Mouse (Mus musculus) right cerebral cortex, adult 2 months (tissue): ENCODE data around the gene Pipox.

Source experiments
- DNase-seq, 2 experiments: peaks; one replicate each; pipeline ENCODE4 v3.0.0; 2021 to 2022; ENCODE audit warnings: low spot score in 2 of 2

The Pipox gene

DNA sequence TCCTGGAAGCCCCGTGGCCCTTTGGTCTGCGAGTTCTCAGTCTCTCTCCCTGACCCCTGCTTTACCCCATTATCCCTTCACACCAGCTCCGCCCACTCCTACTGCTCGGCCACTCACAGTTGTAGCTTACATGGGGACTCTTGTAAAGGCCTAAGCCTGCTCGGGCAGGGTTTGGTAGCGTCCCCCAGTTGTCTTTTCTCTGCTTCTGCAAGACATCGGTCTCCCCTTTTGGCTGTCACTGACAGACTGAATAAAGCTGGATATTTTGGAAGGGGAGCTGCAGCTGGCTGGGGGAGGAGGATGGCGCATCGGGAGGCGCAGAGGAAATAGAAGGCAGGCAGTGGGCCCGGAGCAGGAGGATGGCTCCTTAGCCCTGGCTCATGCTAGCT lies 17.1 kb downstream of the Pipox start:
- DNase-seq: peak in 1 of 2 experiments; percentile 58

DNA sequence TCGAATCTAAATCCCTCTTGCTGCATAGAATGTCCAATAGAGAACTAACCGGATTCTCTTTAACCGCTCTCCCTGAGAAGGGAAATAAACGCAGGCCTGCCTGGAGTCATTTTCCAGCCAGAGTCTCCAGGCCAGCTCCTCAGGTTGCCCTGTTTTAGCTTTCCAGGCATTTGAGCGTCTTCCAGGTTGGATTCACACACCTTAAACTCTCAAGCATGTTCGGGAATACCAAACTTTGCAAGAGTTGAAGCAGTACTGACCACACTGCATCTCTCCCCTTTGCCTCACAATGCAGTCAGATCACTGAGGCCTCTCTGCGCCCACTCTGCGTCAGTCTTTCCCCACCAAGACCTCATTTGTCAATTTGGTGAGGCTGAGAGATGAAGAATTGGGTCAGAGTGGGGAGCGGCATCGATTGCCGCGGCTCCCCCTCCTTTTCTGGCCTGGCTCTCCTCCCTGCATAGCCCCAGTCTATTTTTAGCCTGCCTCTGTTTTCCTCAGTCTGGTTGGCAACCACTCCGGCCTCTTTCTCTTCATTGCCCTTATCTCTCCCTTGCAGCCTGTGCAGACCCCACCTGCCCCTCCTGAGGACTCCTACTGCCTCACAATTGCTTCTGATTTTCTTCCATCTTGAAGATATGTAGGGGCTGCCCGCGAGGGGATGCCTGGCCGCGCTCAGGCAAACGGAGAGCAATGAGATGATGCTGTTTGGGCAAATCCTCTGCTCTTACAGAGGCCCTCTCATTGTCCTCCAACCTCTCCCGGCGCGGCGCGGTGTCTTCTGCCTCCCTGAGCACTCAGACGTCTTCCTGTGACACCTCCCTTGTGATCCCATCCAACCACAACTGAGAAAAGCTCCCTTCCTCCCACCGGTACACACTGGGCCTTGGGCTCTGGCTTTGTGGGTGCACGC lies 17.8 kb downstream of the Pipox start:
- DNase-seq: peak in 1 of 2 experiments; percentile 50

DNA sequence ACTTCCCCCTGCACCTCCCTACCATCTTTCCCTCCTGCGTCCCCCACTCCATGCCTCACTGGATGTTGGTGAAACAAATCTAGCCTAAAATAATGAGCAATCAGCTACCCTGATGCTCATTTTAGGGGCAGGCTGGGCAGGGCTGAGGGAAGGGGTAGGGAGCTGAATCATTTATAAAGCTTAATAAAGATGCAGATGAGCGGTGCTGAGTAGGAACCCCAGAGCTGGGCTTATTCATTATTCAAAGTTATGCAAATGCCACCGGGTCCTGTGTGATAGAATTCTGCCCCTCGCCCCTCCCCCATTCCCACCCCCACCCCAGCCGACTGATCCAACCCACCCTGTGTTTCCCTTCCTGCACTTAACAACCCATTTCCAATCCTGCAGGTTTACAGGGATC lies 18.6 kb downstream of the Pipox start:
- no peak for DNase-seq

DNA sequence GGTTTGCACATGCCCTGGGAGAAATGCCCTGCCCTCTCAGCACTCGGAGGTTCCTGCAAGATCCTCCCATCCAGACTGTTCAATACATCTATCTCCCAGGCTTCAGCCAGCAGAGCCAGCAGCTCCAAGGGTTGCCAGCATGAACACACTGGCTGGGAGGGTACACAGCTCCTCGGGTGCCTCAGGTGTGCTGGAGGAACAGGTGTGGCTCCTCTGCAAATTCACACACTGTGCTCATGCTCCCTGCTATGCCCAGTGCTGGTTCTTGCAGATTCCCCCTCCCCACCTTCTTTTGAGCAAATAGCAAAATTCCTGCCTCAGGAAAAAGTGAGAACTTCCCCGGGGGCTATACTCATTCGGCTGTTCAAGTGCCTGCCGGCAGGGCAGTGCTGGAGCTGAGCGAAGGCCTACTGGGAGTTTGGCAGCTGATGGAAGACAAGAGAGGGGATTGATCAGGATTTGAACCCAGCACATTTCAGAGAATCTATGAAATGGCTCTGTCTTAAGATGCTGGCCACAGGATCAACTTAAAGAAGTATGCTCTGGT lies 19.1 kb downstream of the Pipox start:
- no peak for DNase-seq

DNA sequence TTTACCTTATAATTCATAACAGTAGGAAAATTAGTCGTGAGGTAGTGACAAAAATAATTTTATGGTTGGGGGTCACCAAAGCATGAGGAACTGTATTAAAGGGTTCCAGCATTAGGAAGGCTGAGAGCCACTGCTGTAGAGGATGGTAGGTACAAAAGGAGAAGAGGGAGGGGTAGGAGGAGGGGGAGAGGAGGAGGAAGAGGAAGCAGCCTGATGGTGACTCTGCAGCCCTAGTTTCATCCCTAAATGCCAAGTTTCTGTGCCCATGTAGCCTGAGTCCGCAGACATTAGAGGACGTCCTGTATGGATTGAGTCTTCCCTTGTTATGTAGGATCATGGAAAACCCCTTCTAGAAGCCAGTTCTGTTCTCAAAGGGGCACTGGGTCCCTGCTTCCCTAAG lies 20.8 kb downstream of the Pipox start:
- no peak for DNase-seq

DNA sequence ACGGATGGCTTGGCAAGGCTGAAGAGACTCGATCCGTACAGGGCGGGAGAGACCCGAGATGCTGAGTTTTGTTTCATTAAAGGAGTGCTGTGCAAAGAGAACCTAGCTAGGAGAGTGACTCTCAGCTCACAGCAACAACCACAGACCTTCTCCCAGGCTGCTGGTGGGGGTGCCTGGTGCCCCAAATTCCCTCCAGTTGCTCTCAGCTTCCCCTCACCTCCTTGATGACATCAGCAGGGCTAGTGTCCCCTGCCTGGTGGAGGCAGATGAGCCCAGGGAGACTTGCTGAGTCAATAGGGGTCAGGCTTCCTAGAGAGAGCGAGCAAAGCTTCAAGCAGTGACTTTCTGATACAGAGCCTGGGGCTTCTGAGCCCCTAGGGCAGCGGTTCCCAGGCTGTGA lies 21.2 kb downstream of the Pipox start:
- no peak for DNase-seq

DNA sequence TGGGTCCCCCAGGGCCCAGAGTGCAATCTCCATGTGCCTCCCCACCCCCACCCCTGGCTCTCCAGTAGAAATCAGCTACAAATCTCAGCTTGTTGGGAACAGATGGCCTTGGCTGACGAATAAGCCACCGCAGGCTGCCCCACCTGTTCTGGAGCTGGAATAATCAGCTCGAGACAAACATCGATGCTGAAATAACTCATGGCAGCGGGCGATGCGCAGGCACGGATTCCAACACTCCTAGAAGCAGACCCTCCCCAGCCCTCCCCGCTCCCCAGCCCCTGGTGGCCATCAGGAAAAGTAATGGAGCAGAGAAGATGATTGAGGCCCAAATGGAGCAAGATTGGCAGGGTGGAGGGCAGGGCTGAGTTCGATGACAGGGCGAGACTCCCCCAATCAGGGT lies 21.7 kb downstream of the Pipox start:
- peak; percentile 69 to 81 for DNase-seq

DNA sequence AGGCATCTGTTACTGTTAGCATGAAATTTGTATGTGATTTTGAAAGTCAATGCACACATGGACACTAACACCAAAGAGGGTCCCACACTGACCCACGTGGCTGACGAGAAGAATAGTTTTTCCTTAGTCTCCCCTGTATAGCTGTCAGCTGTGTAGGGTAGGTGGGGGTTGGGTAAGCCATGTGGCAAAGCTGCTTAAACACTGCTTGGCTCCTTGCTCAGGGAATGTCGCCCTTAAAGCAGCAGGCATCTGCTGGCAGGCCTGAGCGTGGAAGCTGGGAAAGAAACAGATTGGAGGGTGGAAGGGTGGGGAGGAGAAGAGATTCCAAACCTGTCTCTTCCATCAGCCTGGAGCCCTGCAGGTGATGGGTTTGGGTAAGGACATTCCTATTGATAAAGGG lies 22.5 kb downstream of the Pipox start:
- peak; percentile 71 to 79 for DNase-seq

DNA sequence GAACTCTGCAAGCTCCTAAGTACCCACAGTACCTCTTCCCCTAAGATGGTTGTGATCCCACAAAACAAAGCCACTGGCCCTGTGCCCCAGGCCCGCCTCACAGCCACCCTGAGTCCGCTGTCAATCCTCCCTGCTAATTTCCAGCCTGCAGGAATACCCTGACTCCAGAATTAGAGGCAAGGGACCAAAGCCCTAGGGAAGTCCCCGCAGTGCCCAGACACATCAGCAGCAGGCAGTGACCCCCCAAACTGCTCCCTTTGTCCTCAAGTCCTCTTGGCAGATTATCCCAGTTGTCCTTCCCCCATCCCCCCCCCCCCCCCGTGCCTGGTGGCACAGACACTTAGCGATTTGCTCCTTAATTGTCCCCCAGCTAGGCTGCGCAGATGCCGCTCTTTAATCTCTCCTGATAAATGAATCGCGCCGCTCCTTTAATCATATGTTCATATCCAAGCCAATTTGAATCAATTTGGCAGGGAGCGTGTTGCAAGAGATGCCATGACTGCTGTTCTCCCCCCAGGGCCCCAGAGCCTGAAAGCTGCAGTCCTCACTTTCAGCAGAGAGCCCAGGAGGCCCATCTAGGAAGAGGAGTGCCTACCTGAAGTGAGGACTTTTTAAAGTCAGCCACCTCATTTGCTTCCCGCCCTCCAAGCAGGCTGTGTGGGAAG lies 26.3 kb downstream of the Pipox start:
- no peak for DNase-seq

DNA sequence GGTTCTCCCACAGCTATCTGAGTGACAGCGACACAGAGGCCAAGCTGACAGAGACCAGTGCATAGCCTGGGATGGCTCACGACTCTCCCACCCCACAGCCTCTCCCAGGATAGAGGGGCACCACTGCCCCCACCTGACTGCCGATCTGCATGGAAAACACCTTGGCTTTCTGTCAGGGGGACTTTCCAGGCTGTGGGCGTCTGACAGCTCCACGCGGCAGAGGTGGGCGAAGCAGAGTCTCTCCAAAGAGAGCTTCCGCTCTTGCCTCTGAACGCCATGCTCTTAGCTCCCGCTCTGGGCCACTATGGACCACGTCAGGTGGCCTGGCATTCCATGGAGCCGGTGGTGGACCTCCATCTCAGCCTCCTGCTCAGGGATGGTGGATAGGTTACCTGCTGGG lies 29.1 kb downstream of the Pipox start:
- DNase-seq: peak in 1 of 2 experiments; percentile 69

DNA sequence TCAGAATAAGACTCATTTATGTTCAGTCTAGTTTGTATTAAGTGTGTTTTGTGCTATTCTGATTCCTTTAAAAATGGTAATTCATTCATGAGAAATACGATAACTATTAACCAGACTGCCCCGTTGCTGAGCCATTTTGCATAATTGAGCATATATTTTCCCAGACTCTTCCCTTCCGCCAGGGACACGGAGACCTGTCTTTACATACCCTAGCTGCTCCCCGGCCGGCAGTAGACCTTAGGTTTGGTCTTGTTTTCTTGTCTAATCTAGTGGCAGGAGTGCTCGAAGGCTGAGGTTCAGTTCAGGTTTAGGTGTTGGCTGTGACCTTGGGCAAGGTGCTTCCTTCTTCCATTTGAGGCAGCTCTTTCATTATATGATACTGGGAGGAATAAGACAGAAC lies 31.0 kb downstream of the Pipox start:
- no peak for DNase-seq

DNA sequence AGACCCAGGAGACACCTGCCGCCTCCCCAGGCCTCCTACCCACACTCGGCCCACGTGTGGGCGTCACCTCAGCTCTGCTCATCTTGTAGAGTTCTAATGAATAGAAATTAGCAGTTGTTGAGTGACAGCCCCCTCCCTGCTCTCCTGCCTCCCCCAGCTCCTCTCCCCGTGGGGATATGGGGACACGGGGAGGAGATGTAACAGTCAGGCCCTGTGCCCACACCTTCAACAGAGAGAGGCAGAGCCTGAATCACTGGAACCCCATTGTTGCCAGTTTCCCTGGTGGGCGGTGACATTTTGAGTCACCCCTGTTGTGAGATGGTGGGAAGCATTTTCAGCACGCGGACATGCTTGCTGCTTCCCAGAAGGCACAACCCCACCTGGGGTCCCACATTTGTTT lies 32.9 kb downstream of the Pipox start:
- peak; percentile 68 to 72 for DNase-seq

DNA sequence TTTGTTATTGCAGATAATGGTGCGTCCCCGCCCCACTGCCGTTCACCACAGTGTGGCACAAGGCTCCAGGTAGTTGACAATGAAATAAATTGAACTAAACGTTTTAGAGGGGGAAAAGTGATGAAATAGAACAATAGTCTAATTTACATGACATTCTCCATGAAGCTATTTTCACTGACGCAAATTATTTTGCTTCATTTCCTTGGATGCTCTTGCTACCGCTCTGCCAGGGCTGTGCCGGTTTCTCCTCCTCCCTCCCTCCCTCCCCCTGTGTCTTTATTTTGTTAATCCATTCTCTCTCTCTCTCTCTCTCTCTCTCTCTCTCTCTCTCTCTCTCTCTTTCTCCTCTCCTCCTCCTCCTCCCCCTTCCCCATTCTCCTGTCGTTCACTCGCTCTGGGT lies 35.3 kb downstream of the Pipox start:
- no peak for DNase-seq

DNA sequence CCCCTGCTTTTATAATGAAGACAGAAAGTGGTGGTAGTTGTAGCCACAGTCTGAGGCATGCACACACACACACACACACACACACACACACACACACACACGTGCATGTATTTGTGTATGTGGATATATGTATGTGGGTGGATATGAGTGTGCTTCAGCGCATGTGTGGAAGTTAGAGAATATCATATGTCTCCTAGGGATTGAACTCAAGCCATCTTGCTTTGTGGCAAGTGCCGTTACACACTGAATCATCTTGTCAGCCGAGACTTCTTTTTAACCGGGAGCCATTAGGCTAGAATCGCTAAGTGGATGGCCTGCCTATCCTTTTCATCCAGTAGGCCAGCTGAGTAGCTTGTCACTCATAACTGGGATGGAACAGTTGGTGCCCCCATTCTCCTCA lies 36.8 kb downstream of the Pipox start:
- no peak for DNase-seq

DNA sequence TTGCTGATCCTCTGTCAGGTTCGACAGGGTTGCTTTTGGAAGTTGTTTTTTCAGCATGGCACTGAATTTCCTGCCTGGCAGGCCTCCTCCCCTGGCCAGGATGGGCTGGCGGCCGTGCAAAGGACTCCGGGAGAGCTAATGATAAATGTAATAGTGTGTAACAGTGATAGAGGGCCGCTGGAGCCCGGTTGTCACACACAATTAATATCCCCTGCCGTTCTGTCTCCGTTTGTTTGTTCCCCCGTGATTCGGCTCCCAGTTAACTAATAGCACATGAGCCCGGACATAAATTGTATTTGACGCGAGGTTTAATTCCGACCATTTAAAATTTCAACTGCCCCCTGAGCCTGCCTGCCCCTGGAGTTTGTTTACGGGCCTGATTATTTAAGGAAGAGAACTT lies 38.5 kb downstream of the Pipox start:
- no peak for DNase-seq

DNA sequence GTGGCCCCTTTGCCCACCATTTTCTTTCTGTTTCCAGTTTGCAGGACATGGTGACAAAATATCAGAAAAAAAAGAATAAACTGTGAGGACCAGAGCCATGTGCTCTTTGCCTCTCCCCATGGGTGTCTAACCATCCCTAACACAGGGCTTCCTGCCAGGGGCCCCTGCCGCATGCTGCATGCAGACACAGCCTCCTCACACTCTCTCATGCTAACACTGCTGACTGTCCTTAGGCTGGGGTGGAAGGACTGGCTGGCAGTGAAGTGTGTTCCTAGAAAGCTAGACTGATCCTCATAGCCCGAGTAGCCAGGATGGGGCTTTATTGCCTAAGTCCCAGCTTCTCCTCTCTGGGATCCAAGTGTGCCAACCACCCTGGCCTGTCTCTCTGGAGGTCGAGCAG lies 39.3 kb downstream of the Pipox start:
- DNase-seq: no peak

DNA sequence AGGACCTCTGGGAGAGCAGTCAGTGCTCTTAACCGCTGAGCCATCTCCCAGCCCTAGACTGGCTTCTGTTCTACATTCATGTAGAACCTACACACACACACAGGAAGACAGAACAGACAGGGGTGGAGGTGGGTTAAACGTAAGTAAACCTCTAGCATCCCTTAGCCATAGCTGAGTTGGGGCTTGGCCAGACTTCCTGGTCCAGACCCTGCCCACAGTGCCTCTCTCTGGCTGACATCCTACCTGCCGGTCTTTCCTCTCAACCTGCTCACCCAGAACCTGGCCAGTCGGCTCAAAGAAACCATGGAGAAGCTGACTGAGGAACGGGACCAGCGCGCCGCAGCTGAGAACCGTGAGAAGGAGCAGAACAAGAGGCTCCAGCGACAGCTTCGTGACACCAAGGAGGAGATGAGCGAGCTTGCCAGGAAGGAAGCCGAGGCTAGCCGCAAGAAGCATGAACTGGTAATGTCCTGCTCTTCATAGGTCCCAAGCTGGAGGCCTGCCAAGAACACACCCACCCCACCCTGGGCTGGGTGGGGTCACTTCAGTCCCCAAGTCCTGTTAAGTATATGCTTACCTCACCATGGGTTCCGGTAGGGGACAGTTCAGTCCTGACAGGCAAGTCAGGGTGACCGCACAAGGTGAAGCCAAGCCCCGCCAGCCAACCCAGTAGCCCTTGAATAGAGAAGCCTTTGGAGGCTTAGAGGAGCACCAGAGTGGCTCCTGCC lies 40.8 kb downstream of the Pipox start:
- no peak for DNase-seq

DNA sequence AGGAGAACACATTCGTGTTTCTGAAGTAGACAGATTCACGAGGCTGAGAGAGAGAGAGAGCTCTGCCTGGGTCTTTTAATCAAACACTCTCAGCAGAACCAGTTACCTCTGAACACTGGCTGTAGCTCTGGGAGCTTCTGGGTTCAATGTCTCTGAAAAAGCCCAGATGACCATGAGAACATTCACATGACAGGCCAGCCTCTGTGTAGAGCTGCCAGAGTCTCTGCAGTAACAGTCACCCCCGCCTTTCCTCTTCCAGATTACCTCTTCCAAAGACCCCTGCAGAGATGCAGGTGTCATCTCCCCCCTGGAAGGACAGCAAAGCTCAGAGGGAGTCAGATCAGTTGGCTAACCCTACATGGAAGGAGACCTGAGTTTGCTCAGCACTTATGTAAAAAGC lies 41.7 kb downstream of the Pipox start:
- DNase-seq: no peak

DNA sequence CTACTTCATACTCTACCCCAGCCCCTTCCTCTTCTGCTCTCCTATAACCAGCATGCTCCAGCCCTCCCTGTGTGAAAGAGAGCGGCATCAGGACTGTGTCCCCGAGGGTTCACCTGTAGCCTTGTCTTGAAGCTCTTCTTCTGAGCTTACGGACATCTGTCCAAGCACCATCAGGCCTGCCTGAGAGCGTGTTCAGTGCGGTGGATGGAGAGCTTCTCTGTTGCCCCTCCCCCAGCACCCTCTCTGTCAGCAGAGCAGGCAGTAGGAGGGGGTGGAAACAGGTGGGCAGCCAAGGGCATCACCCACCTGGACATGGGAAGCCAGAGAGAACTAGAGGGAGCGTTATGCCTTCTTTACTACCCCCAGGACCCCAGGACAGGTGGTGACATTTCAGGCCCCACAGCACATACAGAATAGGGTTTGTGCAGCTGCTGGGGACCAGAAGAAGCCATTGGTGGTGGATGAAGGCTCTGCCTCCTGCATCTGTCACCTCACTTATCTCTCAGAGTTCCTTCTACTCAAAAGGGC lies 42.3 kb downstream of the Pipox start:
- no peak for DNase-seq

DNA sequence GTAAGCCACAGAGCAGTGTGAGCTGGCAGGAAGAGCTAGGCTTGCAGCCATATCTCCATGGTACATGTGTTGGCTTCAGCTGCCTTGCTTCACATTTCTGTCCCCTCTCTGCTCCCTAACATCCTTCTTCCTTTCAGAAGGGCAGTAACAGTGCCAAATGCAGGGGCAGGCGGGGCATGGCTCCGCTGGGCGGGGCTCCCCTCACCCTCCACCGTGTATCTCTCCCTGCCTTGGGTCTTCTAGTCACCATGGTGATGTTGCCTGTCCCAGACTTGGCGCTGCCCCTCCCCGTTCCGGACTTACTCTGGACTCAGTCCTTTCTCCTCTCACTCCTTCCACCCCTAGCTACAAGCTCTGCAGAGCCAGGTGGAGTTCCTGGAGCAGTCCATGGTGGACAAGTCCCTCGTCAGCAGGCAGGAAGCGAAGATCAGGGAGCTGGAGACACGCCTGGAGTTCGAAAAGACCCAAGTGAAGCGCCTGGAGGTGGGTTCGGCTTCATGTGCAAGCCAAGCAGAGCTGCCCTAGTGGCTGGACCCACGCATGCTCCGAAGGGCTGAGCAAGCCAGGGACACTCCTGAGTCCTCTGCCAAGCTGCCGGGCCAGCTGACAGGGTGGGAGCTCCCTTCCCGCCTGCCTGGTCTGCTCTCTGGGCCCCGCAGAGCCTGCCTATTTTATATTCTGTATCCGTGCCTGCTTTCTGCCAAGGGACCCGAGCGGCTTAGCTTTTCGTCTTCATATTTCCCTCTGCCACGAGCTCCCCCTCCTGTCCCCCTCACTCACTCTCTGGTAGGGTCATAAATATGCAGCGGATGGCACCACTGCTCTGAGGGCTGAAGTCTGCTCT lies 43.3 kb downstream of the Pipox start:
- peak; percentile 56 to 70 for DNase-seq

DNA sequence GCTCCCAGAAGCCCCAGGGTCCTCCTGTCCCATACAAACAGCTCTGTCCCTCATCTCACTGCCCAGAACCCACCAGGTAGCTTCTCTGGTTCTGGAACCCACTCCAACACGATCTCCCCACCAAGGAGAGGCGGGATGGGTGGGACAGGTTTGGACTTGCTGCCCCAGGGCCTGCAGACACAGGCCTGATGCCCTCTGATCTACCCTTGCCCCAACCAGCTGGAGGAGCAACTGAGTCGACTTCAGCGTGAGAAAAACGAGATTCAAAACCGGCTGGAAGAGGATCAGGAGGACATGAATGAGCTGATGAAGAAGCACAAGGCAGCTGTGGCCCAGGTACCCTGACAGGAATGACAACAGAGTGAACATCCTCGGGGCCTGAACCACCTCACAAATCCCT lies 44.7 kb downstream of the Pipox start:
- no peak for DNase-seq
